Mouse (Mus musculus) C2C12 (cell line): ENCODE data around the gene Ppil4.

Experiments used
- CEBPB ChIP-seq: IDR thresholded peaks from one replicate; pipeline ENCODE4 v1.6.1; 2011; ENCODE audit warnings: low read depth, mild to moderate bottlenecking, control low read depth, moderate library complexity
- CTCF ChIP-seq: IDR thresholded peaks from one replicate; pipeline ENCODE4 v1.5.1; 2011; ENCODE audit not compliant: control insufficient read depth, insufficient read depth, insufficient read length
- MAX ChIP-seq: IDR thresholded peaks from one replicate; pipeline ENCODE4 v1.6.1; 2011; ENCODE audit warnings: mild to moderate bottlenecking, control low read depth

- TF ChIP-seq CTCF (no peak), CEBPB (no peak), MAX (no peak)
Measured at GRCm38 (mm10) chr10:7818676-7819075, 26.0 kb downstream of the Ppil4 start.
